7 mouse cellular contexts compared by ENCODE assay signal in genomic region chr2:103439710-103440109, GRCm38 (mm10). TPM values are rescaled to one million over a fixed set of nuclear protein-coding genes. Genes with fewer than 3 reads are reported as not detected.
A peak's percentile ranks its signal among the peaks of the same experiment; 100 is the strongest.
DNase-seq lines count a peak whose midpoint lies in the region; ATAC-seq and TF ChIP-seq lines count a peak whose summit lies in the region.

No protein-coding gene starts in this region.

- 0 out of 2 replicates have a peak overlapping the region, but pooled peaks have one; percentile 42 for H3K27ac ChIP-seq in limb, embryonic 10.5 days
- no peak overlapping the region; the same call in 1 of the 2 replicates for H3K27ac ChIP-seq in midbrain, embryonic 13.5 days
- H3K27ac ChIP-seq in spleen, adult 2 months (ENCODE audit: insufficient read depth, low read length) = no peak overlapping the region

- DNase-seq in adrenal gland, adult 8-10 months = peak; percentile 62
- peak; percentile 94 for DNase-seq in embryo, embryonic 11 days
- peak; percentile 62 for DNase-seq in kidney, adult 11 months
- DNase-seq in limb, embryonic 10.5 days (ENCODE audit: low spot score) = peak; percentile 79
- DNase-seq in spleen, adult 2 months (ENCODE audit: low read depth in 1 of 2, low spot score in 2 of 2) = peak; percentile 22 to 57

- H3K4me1 ChIP-seq in limb, embryonic 10.5 days = peaks cover 19% of the 10 kb centered on the region
- peaks cover 6% of the 10 kb centered on the region; the same call in 1 of the 2 replicates for H3K4me1 ChIP-seq in midbrain, embryonic 13.5 days (replicated peaks)
- no peaks in the 10 kb centered on the region for H3K4me1 ChIP-seq in spleen, adult 2 months (ENCODE audit: control insufficient read depth, insufficient read depth, insufficient read length)

- peak overlapping the region; percentile 53; the same call in 1 of the 2 replicates for H3K9ac ChIP-seq in midbrain, embryonic 13.5 days (replicated peaks)

- H3K9me3 ChIP-seq in limb, embryonic 10.5 days (replicated peaks) = no peaks in the 10 kb centered on the region
- H3K9me3 ChIP-seq in midbrain, embryonic 13.5 days = no peaks in the 10 kb centered on the region

- no peak for TF ChIP-seq POLR2A in spleen, adult 2 months (IDR thresholded peaks at IDR 0.05; ENCODE audit: low read depth, low read length)

- 0 out of 2 replicates have a peak, but pooled peaks cover 3% of the 10 kb centered on the region for H3K27me3 ChIP-seq in limb, embryonic 10.5 days (ENCODE audit: low read depth, poor library complexity, severe bottlenecking)
- no peaks in the 10 kb centered on the region for H3K27me3 ChIP-seq in midbrain, embryonic 13.5 days
- no peaks in the 10 kb centered on the region for H3K27me3 ChIP-seq in spleen, adult 2 months (ENCODE audit: control insufficient read depth, insufficient read depth, low read length)

- H3K4me2 ChIP-seq in midbrain, embryonic 13.5 days (replicated peaks) = peak overlapping the region; percentile 52

- peak; percentile 85 for ATAC-seq in granulocyte monocyte progenitor cell, adult 5-6 weeks (replicated peaks; ENCODE audit: poor library complexity, severe bottlenecking)
- peak; percentile 65 for ATAC-seq in midbrain, embryonic 13.5 days

- no peaks in the 10 kb centered on the region for H3K36me3 ChIP-seq in limb, embryonic 10.5 days
- H3K36me3 ChIP-seq in midbrain, embryonic 13.5 days = no peaks in the 10 kb centered on the region
- H3K36me3 ChIP-seq in spleen, adult 2 months (ENCODE audit: control insufficient read depth, insufficient read depth, low read length) = no peaks in the 10 kb centered on the region

- WGBS in limb, embryonic 10.5 days = 5% methylated on average over 12 of the region's 12 CpGs
- 4% methylated on average over 12 of the region's 12 CpGs for WGBS in midbrain, embryonic 13.5 days
- WGBS in spleen, adult 2 months = 13% methylated on average over 12 of the region's 12 CpGs

- TF ChIP-seq CTCF in spleen, adult 2 months (IDR thresholded peaks at IDR 0.05; ENCODE audit: extremely low read depth, insufficient read depth, insufficient read length, insufficient replicate concordance) = peak; percentile 59; the same call in 1 of the 2 replicates

- H3K4me3 ChIP-seq in limb, embryonic 10.5 days = peak overlapping the region; percentile 37
- H3K4me3 ChIP-seq in midbrain, embryonic 13.5 days (replicated peaks) = peak overlapping the region; percentile 28
- no peak overlapping the region for H3K4me3 ChIP-seq in spleen, adult 2 months (ENCODE audit: extremely low read depth, insufficient read depth, insufficient read length)

RNA-seq across cellular contexts. Expression of gene Elf5, which starts 28.2 kb away (rescaled TPM):
- total RNA-seq in adrenal gland, adult 8-10 months (2022) = not detected
- total RNA-seq in granulocyte monocyte progenitor cell, adult 5-6 weeks (2014; fragmentation: Nextera tagmentation) = not detected in 2 replicates
- total RNA-seq in granulocyte monocyte progenitor cell, adult 5-6 weeks (2017) = not detected in 2 replicates
- polyA plus RNA-seq in limb, embryonic 10.5 days (2016; fragmentation: Nextera tagmentation; extraction: Ambion mirVana) = 0.23 TPM in 1 of 2 replicates, not detected in the other
- not detected in 2 replicates for polyA plus RNA-seq in midbrain, embryonic 13.5 days (2015; fragmentation: Nextera tagmentation; extraction: Ambion mirVana)
- polyA plus RNA-seq in spleen, adult 2 months (2012; rRNA removed) = not detected in 2 replicates

RNA-seq across cellular contexts. Expression of gene Cat, which starts 45.2 kb away (rescaled TPM):
- total RNA-seq in adrenal gland, adult 8-10 months (2022) = 100 to 1,000 TPM; 149 to 361 (median 282) TPM
- total RNA-seq in granulocyte monocyte progenitor cell, adult 5-6 weeks (2014; fragmentation: Nextera tagmentation) = 77.7 and 79.5 TPM in 2 replicates
- total RNA-seq in granulocyte monocyte progenitor cell, adult 5-6 weeks (2017) = 34.7 and 44.5 TPM in 2 replicates
- polyA plus RNA-seq in limb, embryonic 10.5 days (2016; fragmentation: Nextera tagmentation; extraction: Ambion mirVana) = 81.8 and 94.7 TPM in 2 replicates
- 80.8 and 81.4 TPM in 2 replicates for polyA plus RNA-seq in midbrain, embryonic 13.5 days (2015; fragmentation: Nextera tagmentation; extraction: Ambion mirVana)
- 48.1 and 62.9 TPM in 2 replicates for polyA plus RNA-seq in spleen, adult 2 months (2012; rRNA removed)

Comparison
In these comparisons a context has a peak if more than half of its experiments do, and no peak if none do; other contexts are left out.
1. DNase-seq: peak in every context shown above with its lines; median percentile 94 in embryo, embryonic 11 days; 79 in limb, embryonic 10.5 days; 62 in adrenal gland, adult 8-10 months; 62 in kidney, adult 11 months; 40 in spleen, adult 2 months.